Mouse (Mus musculus) limb, embryonic 11.5 days (tissue): ENCODE measurements around the gene Ttc29. TPM values are rescaled to one million over a fixed set of nuclear protein-coding genes. Genes with fewer than 3 reads are reported as not detected.
A peak's percentile ranks its signal among the peaks of the same experiment; 100 is the strongest.

Experiments used
- ATAC-seq: fragments of 200-750 bp; cut with Nextera tagmentation; 2 replicates; pipeline ENCODE4 v1.8.0; 2017; ENCODE audit warnings: low read depth; ENCODE audit not compliant: insufficient number of reproducible peaks, low FRiP score, low TSS enrichment
- DNase-seq: peaks from one replicate; pipeline ENCODE4 v3.0.0-alpha.2; 2015; ENCODE audit warnings: low spot score
- H3K27ac ChIP-seq: fragments of 300-500 bp; sonication (generic); replicated peaks from 2 replicates; pipeline ENCODE4 v1.5.1; 2014; ENCODE audit warnings: low read depth, mild to moderate bottlenecking, low read length
- H3K27me3 ChIP-seq: fragments of 300-500 bp; sonication (generic); 2 replicates; pipeline ENCODE4 v1.6.1; 2014; ENCODE audit warnings: mild to moderate bottlenecking, low read length, mixed read lengths; ENCODE audit not compliant: control insufficient read depth, insufficient read depth
- H3K36me3 ChIP-seq: fragments of 300-500 bp; sonication (generic); 2 replicates; pipeline ENCODE4 v1.6.1; 2014; ENCODE audit warnings: mild to moderate bottlenecking, low read length, moderate library complexity, mixed read lengths; ENCODE audit not compliant: control insufficient read depth, insufficient read depth
- H3K4me1 ChIP-seq: fragments of 300-500 bp; sonication (generic); 2 replicates; pipeline ENCODE4 v1.6.1; 2014; ENCODE audit warnings: low read length, mixed read lengths; ENCODE audit not compliant: control insufficient read depth, insufficient read depth
- H3K4me2 ChIP-seq: fragments of 300-500 bp; sonication (generic); 2 replicates; pipeline ENCODE4 v1.6.1; 2014; ENCODE audit warnings: low read depth, mild to moderate bottlenecking, moderate library complexity; ENCODE audit not compliant: severe bottlenecking
- H3K4me3 ChIP-seq: fragments of 300-500 bp; sonication (generic); 2 replicates; pipeline ENCODE4 v1.5.1; 2014; ENCODE audit warnings: low read depth, low read length
- H3K9ac ChIP-seq: fragments of 300-500 bp; sonication (generic); 2 replicates; pipeline ENCODE4 v1.6.1; 2014; ENCODE audit warnings: mild to moderate bottlenecking, low read length
- H3K9me3 ChIP-seq: fragments of 300-500 bp; sonication (generic); 2 replicates; pipeline ENCODE4 v1.6.1; 2016; ENCODE audit warnings: low read length; ENCODE audit not compliant: control insufficient read depth
- WGBS: fragments of 180-500 bp; shearing (Covaris S2); extraction: QIAGEN DNeasy Blood & Tissue Kit; methylation state at CpG from one replicate; pipeline ENCODE4 v1.1.7; 2014; 5-methylcytosine and 5-hydroxymethylcytosine counted together
- polyA plus RNA-seq: library from polyadenylated mRNA; unstranded; fragments of >200 nt; fragmentation: Nextera tagmentation; extraction: Ambion mirVana; gene quantifications from 2 replicates; pipeline ENCODE4 v1.2.1, GENCODE M21; 2014

Ttc29 gene
- polyA plus RNA-seq, 1 experiment from 2014 or later, result not detected

DNA sequence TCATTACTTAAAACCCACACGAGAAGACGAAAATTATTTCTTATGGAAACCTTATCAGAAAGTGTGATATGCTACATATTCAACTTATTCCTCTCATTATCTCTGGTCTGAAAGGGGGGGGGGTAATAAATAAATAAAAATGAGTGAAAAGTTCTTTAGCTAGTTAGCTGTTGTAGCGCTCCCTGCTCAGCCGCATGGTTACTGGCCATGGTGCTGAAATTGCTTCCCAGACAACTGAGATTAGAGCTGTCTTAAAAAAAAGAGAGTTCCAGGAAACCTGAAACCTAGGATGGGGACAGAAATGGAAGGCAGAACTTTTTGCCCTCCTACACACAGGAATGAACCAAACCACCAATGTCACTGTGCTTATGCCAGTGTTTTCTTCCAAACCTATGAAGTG, 218.3 kb downstream of the Ttc29 start:
- H3K36me3 ChIP-seq, result no peaks in the 10 kb centered on the region
- H3K4me3 ChIP-seq, result no peak overlapping the region
- DNase-seq, result peak; percentile 85
- 2% methylated on average over 4 of the region's 4 CpGs for WGBS
- H3K4me1 ChIP-seq, result peaks cover 9% of the 10 kb centered on the region
- no peaks in the 10 kb centered on the region for H3K9me3 ChIP-seq
- no peak overlapping the region for H3K4me2 ChIP-seq
- peaks cover 75% of the 10 kb centered on the region for H3K27me3 ChIP-seq
- H3K27ac ChIP-seq, result no peak overlapping the region
- no peak for ATAC-seq
- H3K9ac ChIP-seq, result no peak overlapping the region

DNA sequence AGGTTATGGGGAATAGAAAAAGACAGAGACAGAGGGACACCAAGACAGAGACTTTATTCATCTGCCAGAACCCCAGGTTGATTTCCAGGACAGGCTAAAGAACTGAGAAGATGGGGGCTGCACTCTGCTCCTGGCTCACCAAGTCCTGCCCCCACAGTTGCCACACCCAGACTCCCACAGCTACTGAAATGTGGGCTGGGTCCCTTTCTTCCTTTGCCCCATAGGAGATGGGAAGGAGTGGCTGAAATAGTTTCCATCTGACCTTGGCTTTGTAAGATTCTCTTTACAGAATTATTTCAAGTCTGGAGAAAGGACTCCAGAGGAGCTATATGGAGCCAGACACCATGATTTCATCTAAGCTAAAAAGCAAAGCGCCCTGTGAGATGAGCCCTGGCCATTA, 219.4 kb downstream of the Ttc29 start:
- H3K27ac ChIP-seq, result no peak overlapping the region
- no peaks in the 10 kb centered on the region for H3K9me3 ChIP-seq
- ATAC-seq (no peak), DNase-seq (no peak)
- no peaks in the 10 kb centered on the region for H3K36me3 ChIP-seq
- 19% methylated on average over 1 of the region's 1 CpGs for WGBS
- H3K9ac ChIP-seq, result no peak overlapping the region
- peaks cover 75% of the 10 kb centered on the region for H3K27me3 ChIP-seq
- H3K4me1 ChIP-seq, result peaks cover 5% of the 10 kb centered on the region; the same call in 1 of the 2 replicates
- H3K4me3 ChIP-seq, result no peak overlapping the region
- H3K4me2 ChIP-seq, result no peak overlapping the region

DNA sequence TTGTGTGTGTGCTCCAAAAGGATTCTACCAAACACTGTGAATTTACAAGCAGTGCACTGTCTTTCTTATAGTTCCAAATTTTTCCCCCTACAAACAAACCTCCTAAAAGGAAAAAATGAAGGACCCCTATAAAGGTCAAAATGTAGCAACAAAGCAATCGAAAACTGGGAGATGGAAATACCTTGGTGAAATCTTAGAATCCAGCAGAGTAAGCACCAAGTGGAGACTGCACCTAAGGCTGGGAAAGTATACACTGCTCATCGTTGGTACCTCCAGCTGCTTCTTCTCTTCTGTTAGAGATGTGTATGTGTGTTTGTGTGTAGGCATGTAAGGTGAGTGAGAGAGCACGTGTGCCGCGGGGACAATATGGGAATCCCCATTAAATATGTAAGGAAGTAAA, 220.2 kb downstream of the Ttc29 start:
- H3K4me3 ChIP-seq, result no peak overlapping the region
- H3K27ac ChIP-seq, result no peak overlapping the region
- no peaks in the 10 kb centered on the region for H3K9me3 ChIP-seq
- no peak overlapping the region for H3K9ac ChIP-seq
- no peak for DNase-seq
- no peak for ATAC-seq
- WGBS, result 18% methylated on average over 5 of the region's 5 CpGs
- no peak overlapping the region for H3K4me2 ChIP-seq
- H3K4me1 ChIP-seq, result peaks cover 5% of the 10 kb centered on the region; the same call in 1 of the 2 replicates
- H3K27me3 ChIP-seq, result peaks cover 75% of the 10 kb centered on the region
- H3K36me3 ChIP-seq, result no peaks in the 10 kb centered on the region

DNA sequence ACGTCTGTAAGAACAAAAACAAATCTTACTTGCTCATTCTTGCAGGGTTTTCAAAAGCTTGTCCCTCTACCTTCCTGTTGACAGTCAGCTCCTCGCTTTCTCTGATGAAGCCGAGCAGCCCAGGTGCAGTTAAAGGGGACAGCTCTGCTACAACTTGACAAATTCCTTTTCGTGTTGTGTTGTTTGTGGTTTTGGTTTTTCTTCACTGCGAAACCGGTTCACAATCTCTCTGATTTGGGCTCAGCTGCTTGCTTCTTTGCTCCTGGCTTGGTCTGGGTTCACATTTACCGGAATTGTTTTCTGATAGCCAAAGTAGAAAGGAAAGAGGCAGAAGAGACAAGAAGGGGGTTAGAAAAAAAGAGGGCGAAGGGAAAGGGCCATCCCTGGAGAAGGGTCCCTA, 221.2 kb downstream of the Ttc29 start:
- no peak overlapping the region for H3K9ac ChIP-seq
- no peak overlapping the region for H3K4me3 ChIP-seq
- DNase-seq (peak; percentile 34), ATAC-seq (no peak)
- WGBS, result 2% methylated on average over 8 of the region's 8 CpGs
- peaks cover 5% of the 10 kb centered on the region; the same call in 1 of the 2 replicates for H3K4me1 ChIP-seq
- no peak overlapping the region for H3K4me2 ChIP-seq
- H3K36me3 ChIP-seq, result no peaks in the 10 kb centered on the region
- no peak overlapping the region for H3K27ac ChIP-seq
- no peaks in the 10 kb centered on the region for H3K9me3 ChIP-seq
- H3K27me3 ChIP-seq, result peaks cover 74% of the 10 kb centered on the region

DNA sequence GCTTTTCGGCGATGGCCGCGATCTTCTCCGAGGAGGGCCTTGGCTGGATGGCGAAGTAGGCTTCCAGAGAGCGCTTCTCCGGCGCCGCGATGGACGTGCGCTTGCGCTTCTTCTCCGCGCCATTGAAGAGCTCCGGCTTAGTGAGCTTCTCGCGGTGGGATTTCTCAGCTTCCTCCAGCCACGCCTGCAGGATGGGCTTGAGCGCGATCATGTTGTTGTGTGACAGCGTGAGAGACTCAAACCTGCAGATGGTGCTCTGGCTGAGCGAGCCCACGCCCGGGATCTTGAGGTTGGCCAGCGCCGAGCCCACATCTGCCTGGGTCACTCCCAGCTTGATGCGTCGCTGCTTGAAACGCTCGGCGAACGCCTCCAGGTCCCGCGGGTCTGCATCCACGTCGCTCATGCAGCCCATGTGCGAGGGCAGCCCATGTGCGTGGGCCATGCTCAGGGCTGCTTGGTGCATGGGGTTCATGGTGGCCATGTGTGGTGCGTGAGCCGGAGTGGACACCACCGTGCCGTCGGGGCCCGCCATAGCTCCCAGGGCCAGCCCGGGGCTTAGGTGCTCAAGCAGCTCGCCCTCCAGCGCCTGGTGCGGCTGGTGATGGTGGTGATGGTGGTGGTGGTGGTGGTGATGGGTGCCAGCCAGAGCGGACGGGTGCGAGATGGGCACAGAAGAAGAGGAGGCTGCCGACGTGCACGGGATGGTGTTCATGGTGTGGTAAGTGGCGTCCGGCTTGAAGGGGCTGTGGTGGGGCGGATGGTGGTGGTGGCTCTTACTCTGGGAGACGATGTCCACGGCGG, 221.9 kb downstream of the Ttc29 start:
- WGBS, result under 1% methylated on average over 61 of the region's 62 CpGs

DNA sequence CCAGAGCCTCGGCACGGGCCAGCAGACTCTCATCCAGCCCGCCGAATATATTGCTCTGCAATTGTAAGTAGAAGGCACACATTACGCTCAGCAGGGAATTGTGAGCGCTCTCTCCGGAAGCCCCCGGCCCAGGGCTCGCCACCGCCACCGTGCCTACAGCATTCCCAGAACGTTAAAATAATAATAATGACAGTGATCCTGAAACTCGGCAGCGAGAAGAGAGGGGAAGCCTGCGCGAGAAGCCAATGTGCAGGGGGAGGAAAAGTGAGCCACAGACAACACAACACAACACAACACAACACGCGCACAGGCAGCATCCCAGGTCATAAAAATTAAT, 222.5 kb downstream of the Ttc29 start:
- Histone ChIP-seq H3K4me2 (peak overlapping the region; percentile 64; the same call in 1 of the 2 replicates), H3K9me3 (no peaks in the 10 kb centered on the region), H3K27ac (no peak overlapping the region), H3K36me3 (no peaks in the 10 kb centered on the region), H3K4me3 (no peak overlapping the region; the same call in 1 of the 2 replicates), H3K27me3 (peaks cover 75% of the 10 kb centered on the region), H3K9ac (no peak overlapping the region), H3K4me1 (peaks cover 5% of the 10 kb centered on the region; the same call in 1 of the 2 replicates)
- DNase-seq (peak; percentile 38), ATAC-seq (no peak)
- under 1% methylated on average over 18 of the region's 18 CpGs for WGBS

More for the DNA sequence above, 221.9 kb downstream of the Ttc29 start:
- Histone ChIP-seq H3K9me3 (no peaks in the 10 kb centered on the region), H3K4me3 (no peak overlapping the region), H3K27ac (no peak overlapping the region), H3K27me3 (peaks cover 75% of the 10 kb centered on the region), H3K9ac (no peak overlapping the region), H3K36me3 (no peaks in the 10 kb centered on the region), H3K4me2 (no peak overlapping the region), H3K4me1 (peaks cover 5% of the 10 kb centered on the region; the same call in 1 of the 2 replicates)
- DNase-seq (peak; percentile 51), ATAC-seq (no peak)

DNA sequence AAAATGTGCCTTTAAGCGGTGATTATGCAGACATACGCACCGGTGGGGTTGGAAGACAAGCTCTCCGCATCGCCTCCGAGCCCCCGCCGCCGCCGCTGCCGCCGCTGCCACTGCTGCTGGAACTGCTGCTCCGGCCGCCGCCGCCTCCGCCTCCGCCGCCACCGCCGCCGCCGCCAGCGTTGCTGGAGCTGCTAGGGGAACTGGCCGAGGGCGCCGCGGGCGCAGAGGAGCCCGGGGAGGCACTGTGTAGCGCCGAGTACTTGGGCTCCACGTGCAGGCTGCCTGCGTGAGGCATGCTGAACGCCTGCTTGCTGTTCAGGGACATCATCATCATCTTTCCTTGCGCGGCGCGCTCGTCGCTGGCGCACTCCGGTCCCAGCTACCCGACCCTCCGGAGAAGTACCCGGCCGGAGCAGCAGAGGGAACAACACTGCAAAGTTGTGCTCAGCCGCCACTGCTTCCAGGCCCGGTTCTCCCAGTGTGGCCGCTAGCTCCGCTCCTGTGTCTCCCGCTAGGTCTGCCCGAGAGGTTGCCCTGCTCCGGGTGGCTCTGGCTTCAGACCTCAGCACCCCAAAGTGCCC, 223.1 kb downstream of the Ttc29 start, which contains the start of gene Pou4f2:
Pou4f2 (minus strand) TSS at position 575 of the 581 bp plus-strand sequence.
- DNase-seq, result peak; percentile 74
- H3K4me2 ChIP-seq, result peak within 1 kb of the TSS; percentile 64
- peaks cover 5% of the 10 kb centered on the region; the same call in 1 of the 2 replicates for H3K4me1 ChIP-seq
- peak; percentile 35; the same call in 1 of the 2 replicates for ATAC-seq
- no peak within 1 kb of the TSS for H3K9ac ChIP-seq
- no peaks in the 10 kb centered on the region for H3K36me3 ChIP-seq
- under 1% methylated on average over 54 of the region's 54 CpGs for WGBS
- H3K4me3 ChIP-seq, result peak within 1 kb of the TSS; percentile 26
- H3K27me3 ChIP-seq, result peaks cover 77% of the 10 kb centered on the region
- H3K9me3 ChIP-seq, result no peaks in the 10 kb centered on the region
- no peak within 1 kb of the TSS for H3K27ac ChIP-seq

DNA sequence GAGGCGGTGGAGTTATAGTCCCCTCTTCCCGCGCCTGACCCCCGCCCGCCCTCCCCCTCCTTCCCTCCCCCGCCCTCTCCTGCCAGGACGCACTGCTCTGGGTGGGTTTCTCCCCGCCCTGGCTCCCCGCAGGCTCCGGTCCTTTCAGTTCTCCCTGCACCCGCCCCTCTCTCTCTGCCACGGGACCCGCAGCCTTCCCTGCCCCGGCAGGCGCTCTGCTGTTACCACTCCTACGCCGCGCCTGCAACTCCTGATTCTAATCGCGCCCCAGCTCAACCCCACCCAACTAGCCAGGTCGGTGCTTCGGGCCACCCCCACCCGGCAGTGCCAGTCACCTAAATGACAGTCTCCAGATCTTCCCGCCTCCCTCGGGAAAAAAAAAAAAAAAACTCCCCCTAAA, 223.6 kb downstream of the Ttc29 start:
- ATAC-seq, result 0 out of 2 replicates have a peak, but pooled peaks have one; percentile 42
- WGBS, result under 1% methylated on average over 18 of the region's 25 CpGs

More for the DNA sequence above, 223.6 kb downstream of the Ttc29 start:
- peak overlapping the region; percentile 64 for H3K4me2 ChIP-seq
- no peak for DNase-seq
- peaks cover 5% of the 10 kb centered on the region; the same call in 1 of the 2 replicates for H3K4me1 ChIP-seq
- peaks cover 80% of the 10 kb centered on the region for H3K27me3 ChIP-seq
- H3K4me3 ChIP-seq, result peak overlapping the region; percentile 26
- no peak overlapping the region for H3K27ac ChIP-seq
- no peak overlapping the region for H3K9ac ChIP-seq
- H3K9me3 ChIP-seq, result no peaks in the 10 kb centered on the region
- H3K36me3 ChIP-seq, result no peaks in the 10 kb centered on the region
